Mouse (Mus musculus) bone marrow macrophage, adult 2 months (primary cell): ENCODE measurements around the gene Zfp365. TPM values are rescaled to one million over a fixed set of nuclear protein-coding genes. Genes with fewer than 3 reads are reported as not detected.

Experiments used
- H3K27ac ChIP-seq: 2 replicates; pipeline ENCODE4 v1.5.1; 2012; ENCODE audit warnings: low read depth, low read length; ENCODE audit not compliant: insufficient read depth
- H3K4me1 ChIP-seq: 2 replicates; pipeline ENCODE4 v1.6.1; 2012; ENCODE audit warnings: low read length; ENCODE audit not compliant: control insufficient read depth, insufficient read depth
- H3K4me3 ChIP-seq: 2 replicates; pipeline ENCODE4 v1.5.1; 2012; ENCODE audit warnings: mild to moderate bottlenecking, low read length, moderate library complexity; ENCODE audit not compliant: insufficient read depth
- CTCF ChIP-seq: IDR thresholded peaks from 2 replicates; pipeline ENCODE4 v1.5.1; 2012; ENCODE audit warnings: low read depth, mild to moderate bottlenecking, low read length, moderate library complexity
- POLR2A ChIP-seq: IDR thresholded peaks from 2 replicates; pipeline ENCODE4 v1.6.1; 2012; ENCODE audit warnings: mild to moderate bottlenecking, low read depth, low read length, borderline replicate concordance
- polyA plus RNA-seq: library from polyadenylated mRNA; stranded (reverse); fragments of >200 nt; gene quantifications from 2 replicates; pipeline ENCODE4 v1.2.4, GENCODE M21; 2012; ENCODE audit not compliant: missing spikeins, insufficient read depth, insufficient read length

The Zfp365 gene
- polyA plus RNA-seq, 1 experiment: not detected

DNA sequence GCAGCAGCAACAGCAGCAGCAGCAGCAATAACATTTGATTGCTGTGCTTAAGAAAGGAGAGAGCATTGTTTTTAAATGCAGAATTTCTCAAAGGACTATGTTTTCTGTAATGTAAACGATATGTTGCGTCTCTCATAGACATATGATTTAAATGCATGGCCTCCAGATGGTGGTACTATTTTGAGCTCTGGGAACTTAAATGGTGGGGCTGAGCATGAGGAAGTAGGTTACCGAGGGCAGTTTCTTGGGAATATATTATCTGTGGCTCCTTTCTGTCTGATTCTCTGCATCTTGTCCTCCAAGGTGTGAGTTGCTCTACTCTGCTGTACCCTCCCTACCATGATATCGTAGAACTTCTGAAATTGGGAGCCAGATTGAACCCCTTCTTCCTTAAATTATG lies 31.8 kb downstream of the Zfp365 start:
- TF ChIP-seq CTCF (no peak), POLR2A (no peak)
- Histone ChIP-seq H3K4me1 (no peaks in the 10 kb centered on the region), H3K4me3 (no peak overlapping the region), H3K27ac (no peak overlapping the region)

DNA sequence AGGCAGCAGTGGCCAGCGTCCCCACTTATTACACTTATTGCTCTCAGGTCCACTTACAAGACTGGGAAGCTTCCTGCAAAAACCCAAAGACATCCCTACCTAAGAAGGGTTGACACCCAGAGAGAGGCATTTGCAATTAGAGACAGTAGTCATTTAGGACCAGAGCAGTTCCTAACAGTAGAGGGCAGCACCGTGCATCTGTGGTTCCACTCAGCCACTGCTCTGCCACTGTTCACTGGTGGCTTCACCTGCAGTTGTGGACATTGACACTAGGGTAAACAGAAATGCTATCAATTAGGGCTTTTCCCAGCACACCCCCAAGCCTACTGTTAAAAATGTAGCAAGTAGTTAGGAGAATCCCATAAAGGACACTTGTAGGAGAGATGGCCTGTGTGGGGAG lies 40.7 kb downstream of the Zfp365 start:
- Histone ChIP-seq H3K27ac (no peak overlapping the region), H3K4me1 (peaks cover 3% of the 10 kb centered on the region; the same call in 1 of the 2 replicates), H3K4me3 (no peak overlapping the region)
- TF ChIP-seq POLR2A (no peak), CTCF (peak; percentile 79)

GRCm38 (mm10) chr10:67868234-67868633 lies 44.2 kb downstream of the Zfp365 start:
- H3K27ac ChIP-seq: no peak overlapping the region
- TF ChIP-seq POLR2A (no peak), CTCF (no peak)

GRCm38 (mm10) chr10:67865841-67866240 lies 46.6 kb downstream of the Zfp365 start:
- H3K4me3 ChIP-seq: no peak overlapping the region
- TF ChIP-seq CTCF (no peak), POLR2A (no peak)
- peaks cover 3% of the 10 kb centered on the region; the same call in 1 of the 2 replicates for H3K4me1 ChIP-seq
- no peak overlapping the region for H3K27ac ChIP-seq

More at GRCm38 (mm10) chr10:67868234-67868633, 44.2 kb downstream of the Zfp365 start:
- no peak overlapping the region for H3K4me3 ChIP-seq
- peaks cover 3% of the 10 kb centered on the region; the same call in 1 of the 2 replicates for H3K4me1 ChIP-seq

DNA sequence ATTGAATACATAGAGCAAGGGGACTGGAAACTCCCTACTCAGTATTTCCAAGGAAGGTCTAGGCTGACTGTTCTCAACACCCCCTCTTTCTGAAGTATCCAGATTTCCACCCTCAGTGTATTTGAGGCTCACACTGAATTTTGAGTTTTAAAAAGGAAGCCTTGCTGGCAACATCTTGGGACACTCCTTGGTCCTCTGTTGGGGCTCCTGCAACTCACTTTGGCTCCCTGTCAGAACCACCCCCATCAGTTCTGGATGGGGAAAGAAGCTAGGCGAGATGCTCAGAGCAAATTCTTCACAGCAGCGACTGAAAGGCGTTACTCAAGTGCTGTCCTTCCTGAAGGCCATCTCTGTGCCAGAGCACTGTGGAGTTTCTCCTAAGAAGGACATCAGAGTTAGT lies 47.4 kb downstream of the Zfp365 start:
- H3K4me1 ChIP-seq: peaks cover 3% of the 10 kb centered on the region; the same call in 1 of the 2 replicates
- H3K4me3 ChIP-seq: no peak overlapping the region
- TF ChIP-seq POLR2A (no peak), CTCF (no peak)
- H3K27ac ChIP-seq: no peak overlapping the region

DNA sequence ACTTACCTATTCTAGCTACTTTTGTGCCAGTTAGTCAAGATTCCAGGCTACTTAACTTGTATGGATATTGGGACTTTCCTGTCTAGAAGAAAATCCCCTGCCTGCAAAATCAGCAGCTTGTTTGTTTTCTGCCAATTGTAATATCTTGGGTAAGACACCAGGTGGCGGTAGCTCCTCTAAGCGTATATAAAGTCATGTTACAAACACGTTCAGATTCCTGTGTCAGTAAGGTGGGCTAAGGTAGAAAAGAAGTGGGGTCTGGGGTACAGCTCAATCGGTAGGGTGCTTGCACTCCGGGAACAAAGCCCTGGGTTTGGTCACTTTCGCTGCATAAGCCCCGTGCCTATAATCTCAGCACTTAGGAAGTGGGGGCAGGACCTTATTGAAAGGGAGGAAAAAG lies 50.1 kb downstream of the Zfp365 start:
- no peak for TF ChIP-seq POLR2A
- peak; percentile 42; the same call in 1 of the 2 replicates for TF ChIP-seq CTCF
- Histone ChIP-seq H3K4me3 (no peak overlapping the region), H3K4me1 (no peaks in the 10 kb centered on the region), H3K27ac (no peak overlapping the region)

- no peak overlapping the region for H3K4me3 ChIP-seq
- no peak overlapping the region for H3K27ac ChIP-seq
- peak; percentile 73 for TF ChIP-seq CTCF
- no peak for TF ChIP-seq POLR2A
- H3K4me1 ChIP-seq: no peaks in the 10 kb centered on the region
Measured at GRCm38 (mm10) chr10:67858878-67859277, 53.6 kb downstream of the Zfp365 start.

DNA sequence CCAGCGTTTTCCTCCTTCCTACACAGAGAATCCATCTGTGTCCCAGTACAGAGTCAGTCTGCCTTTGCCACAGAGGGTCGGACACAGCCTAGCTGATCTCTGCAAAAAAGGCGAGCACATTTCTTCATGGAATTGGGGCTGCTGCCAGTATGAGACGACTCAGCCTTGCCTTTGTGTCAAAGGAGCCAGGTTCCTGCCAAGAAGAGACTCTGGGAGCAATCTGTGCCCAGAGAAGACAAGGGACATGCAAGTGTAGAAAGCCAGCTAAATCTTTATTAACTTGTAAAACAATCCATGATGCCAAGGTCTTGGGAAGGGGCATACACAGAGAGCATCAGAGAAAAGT lies 54.9 kb downstream of the Zfp365 start:
- TF ChIP-seq POLR2A (no peak), CTCF (no peak)
- H3K4me3 ChIP-seq: no peak overlapping the region
- H3K27ac ChIP-seq: no peak overlapping the region
- no peaks in the 10 kb centered on the region for H3K4me1 ChIP-seq

GRCm38 (mm10) chr10:67856791-67857560 lies 55.5 kb downstream of the Zfp365 start:
- no peak for TF ChIP-seq POLR2A
- TF ChIP-seq CTCF: no peak
- no peaks in the 10 kb centered on the region for H3K4me1 ChIP-seq
- no peak overlapping the region for H3K27ac ChIP-seq
- H3K4me3 ChIP-seq: no peak overlapping the region

DNA sequence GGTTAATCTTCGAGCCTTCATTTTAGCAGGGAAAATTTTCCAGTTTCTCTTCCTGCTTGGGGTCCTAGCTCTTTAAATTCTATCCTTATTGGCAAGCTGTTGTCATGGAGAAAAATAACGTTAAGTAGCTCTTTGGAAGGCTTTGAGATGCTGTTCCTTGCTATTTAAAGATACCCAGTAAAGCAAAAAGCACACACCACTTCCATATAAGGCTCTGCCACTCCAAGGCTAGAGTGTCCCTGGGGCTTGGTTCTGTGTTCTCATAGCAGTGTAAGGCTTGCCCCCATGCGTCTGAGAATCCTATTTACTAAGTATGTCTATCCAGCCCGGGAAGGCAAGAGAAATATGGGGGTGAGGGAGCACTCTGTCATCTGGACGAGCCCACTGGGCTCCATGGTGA lies 56.7 kb downstream of the Zfp365 start:
- Histone ChIP-seq H3K4me3 (no peak overlapping the region), H3K27ac (no peak overlapping the region)
- TF ChIP-seq CTCF: no peak
- TF ChIP-seq POLR2A: no peak

More for the DNA sequence above, 56.7 kb downstream of the Zfp365 start:
- no peaks in the 10 kb centered on the region for H3K4me1 ChIP-seq
